Mouse (Mus musculus) CD4-positive, CD25-positive, alpha-beta regulatory T cell, adult 2 months (primary cell): ENCODE results near the gene Cntn2.
"Not testable (repeated sequence)": the region's sequence is repeated elsewhere in the genome, so short reads cannot be mapped to it uniquely, and the experiment has no call there.

Source experiments
- DNase-seq: peaks from one replicate; pipeline ENCODE4 v3.0.0-alpha.2; 2012; ENCODE audit warnings: low read depth, low spot score

The Cntn2 gene

GRCm38 (mm10) chr1:132511521-132511920, 31.5 kb downstream of the Cntn2 start:
- no peak for DNase-seq

DNA sequence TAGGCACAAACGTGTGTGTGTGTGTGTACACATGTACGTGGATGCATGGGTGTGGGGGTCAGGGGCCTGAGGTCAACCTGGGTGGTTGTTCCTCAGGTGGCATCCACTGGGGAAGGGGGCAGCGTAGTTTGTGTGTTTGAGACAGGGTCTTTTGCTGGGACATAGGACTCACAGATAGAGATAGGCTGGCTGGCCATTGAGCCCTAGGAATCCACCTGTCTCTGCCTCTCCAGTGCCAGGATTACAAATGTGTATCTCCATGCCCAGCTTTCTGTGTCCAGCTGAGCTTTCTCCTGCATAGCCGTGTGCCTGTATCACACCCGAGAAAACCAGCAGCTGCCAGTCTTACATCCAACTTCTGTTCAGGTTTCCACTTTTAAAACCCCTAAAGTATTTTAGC, 33.3 kb downstream of the Cntn2 start:
- DNase-seq, result no peak

DNA sequence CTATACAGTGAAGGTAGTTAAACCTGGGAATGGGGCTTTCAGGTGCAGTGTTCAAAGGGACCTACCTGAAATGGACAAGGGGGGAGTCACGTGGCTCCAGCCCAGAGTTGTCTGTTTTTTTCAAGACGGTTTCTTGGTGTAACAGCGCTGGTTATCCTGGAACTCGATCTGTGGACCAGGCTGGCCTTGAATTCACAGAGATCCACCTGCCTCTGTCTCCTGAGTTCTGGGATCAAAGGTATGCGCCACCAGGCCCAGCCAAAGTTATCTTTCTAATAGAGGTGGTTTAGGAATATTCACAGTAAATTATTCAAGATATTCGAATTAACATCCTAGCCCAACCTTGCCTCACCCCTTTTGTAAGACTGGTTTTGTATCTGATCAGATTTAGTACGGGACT, 36.4 kb downstream of the Cntn2 start:
- DNase-seq, result no peak

- no peak for DNase-seq
Measured at GRCm38 (mm10) chr1:132506058-132506457, 37.0 kb downstream of the Cntn2 start, which contains the start of gene Tmem81. Gene Tmem81 (plus strand): TSS chr1:132506230.

DNA sequence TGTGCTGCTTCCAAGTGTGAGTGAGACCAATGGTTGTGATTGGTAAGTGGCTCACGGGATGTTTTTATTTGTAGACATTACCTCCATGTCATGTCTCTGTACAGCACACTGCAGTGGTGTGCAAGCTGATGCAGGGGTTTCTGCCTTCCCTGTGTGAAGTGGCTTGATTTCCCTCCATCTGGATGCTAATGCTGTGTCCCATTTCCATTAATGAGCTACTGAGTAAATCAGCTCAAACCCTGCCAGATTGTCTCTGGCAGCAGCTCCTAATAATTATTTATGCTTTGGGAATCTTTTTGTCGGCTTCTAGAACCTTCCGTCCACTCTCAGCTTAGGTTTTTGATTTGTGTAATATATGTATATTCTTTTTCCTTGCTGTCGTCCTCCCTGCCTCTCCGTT, 37.9 kb downstream of the Cntn2 start:
- DNase-seq, result no peak

- DNase-seq, result no peak
Measured at GRCm38 (mm10) chr1:132500535-132500934, 42.5 kb downstream of the Cntn2 start.

DNA sequence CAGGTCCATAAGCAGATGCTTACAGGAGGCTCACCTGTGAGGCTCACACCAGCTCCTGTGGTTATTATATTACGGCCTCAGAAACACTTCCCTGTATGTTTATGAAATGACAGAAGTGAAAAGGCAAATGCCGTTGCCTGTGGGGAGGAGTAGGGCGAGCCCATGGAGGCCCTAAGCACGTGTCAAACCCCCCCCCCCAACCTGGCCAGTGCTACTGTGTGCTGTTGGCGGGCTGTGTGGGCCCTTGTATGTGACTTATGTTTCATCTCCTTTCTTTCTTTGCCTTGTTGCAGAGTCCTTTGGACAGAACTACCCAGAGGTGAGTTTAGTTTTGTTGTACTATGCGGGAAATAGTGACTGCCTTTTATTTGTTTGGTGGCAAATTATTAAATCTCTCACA, 59.3 kb downstream of the Cntn2 start:
- DNase-seq, result no peak

DNA sequence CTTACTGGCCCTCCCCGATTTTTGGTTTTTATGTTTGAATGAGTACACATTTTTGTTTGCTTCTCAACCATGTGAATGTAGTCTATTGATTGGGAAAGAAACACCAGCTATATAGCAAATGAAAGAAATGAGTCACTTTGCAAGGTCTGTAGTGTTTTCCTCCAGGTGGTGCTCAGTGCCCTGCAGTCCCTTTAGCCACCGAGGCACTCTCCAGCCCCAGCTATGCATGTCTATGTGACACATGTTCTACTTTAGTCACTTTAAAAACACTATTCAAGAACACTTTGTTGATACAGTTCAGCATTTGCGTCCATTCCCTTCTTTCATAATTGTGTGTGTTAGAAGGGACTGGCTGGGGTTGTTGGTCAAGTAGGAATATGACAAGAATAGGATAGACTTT, 59.8 kb downstream of the Cntn2 start:
- DNase-seq, result no peak

GRCm38 (mm10) chr1:132481619-132482018, 61.4 kb downstream of the Cntn2 start:
- no peak for DNase-seq

DNA sequence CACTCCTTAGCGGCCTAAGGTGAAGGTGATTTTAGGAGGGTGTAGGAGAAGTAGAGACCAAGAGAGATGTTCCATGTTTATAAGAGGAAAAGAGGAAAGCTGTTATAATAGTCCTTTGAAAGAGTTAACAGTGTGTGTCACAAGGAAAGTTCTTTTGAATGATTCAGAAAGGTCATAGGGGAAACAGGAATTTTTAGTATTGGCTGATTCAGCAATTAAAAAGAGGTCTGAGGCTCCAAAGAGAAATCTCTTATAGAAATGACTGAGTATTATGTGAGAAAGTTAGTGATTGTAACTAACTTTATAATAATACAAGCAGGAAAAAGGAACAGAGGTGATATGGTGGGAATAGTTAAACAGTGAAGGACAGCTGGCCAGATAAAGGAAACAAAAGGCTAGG, 63.6 kb downstream of the Cntn2 start:
- DNase-seq, result no peak

- peak; percentile 90 for DNase-seq
Measured at GRCm38 (mm10) chr1:132476928-132477691, 65.9 kb downstream of the Cntn2 start, which contains the start of gene Rbbp5. Gene Rbbp5 (plus strand): TSS chr1:132477365.

- DNase-seq, result no peak
Measured at GRCm38 (mm10) chr1:132476575-132476927, 66.5 kb downstream of the Cntn2 start.

DNA sequence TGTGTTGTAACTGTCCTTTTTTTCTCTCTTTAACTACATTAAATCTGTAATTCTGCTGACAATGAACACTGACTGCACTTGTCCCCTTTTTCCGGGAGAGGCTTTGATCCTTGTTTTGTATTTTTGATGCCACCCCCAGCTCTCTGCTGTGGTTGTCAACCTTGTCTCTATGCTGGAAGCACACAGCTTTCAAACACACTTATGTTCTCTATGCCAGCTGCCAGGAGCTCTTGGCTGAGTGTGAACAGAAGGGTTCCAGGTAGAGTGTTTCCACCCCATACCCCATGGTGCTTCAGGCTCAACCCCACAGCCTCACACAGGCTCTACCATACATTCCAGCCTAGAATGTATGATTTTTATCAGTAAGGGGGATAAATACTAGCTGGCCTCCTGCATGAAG, 68.6 kb downstream of the Cntn2 start:
- no peak for DNase-seq

GRCm38 (mm10) chr1:132472537-132472936, 70.5 kb downstream of the Cntn2 start:
- DNase-seq, result peak; percentile 40

- DNase-seq, result no peak
Measured at GRCm38 (mm10) chr1:132471499-132471898, 71.6 kb downstream of the Cntn2 start.

DNA sequence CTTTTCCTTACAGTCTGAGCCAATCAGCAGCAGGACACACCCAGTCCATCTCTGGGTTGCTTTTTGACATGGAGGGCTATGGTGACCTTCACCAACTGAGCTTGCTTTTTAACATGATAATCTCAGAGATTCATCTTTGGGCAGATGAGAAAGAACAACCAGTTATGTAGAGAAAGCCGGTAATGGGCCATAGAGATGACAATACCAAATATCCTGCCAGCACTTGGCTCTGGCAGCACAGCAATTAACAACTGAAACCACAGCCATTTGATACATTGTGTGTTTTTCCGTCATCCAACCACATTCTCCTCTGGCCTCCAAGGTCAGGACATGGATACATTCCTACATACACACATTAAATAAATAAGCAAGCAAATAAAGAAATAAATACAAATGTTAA, 72.0 kb downstream of the Cntn2 start:
- no peak for DNase-seq

DNA sequence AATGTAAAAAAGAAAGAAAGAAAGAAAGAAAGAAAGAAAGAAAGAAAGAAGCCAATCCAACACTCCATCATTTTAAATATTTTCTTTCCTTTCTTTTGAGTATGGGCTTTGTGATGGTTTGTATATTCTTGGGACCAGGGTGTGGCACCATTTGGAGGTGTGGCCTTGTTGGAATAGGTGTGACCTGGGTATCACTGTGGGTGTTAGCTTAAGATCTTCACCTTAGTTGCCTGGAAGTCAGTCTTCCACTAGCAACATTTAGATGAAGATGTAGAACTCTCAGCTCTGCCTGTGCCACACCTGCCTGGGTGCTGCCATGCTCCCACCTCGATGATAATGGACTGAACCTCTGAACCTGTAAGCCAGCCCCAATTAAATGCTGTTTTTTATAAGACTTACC, 73.0 kb downstream of the Cntn2 start:
- not testable (repeated sequence) for DNase-seq

DNA sequence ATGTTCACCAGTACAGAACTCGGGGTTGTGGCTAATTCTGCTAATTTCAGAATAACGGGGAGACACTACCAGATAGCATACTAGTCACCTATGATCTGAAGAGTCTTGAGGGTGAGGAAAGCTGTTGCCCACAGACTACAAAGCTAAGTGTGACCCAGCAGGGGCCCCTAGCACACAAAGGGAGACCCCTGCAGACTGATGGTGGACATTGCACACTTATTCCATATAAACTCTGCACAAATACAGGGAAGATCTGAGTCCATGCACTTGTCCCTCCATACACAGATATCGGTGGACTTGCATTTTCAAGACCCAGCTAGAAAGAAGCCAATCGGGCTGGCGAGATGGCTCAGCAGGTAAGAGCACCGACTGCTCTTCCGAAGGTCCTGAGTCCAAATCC, 73.5 kb downstream of the Cntn2 start:
- no peak for DNase-seq

DNA sequence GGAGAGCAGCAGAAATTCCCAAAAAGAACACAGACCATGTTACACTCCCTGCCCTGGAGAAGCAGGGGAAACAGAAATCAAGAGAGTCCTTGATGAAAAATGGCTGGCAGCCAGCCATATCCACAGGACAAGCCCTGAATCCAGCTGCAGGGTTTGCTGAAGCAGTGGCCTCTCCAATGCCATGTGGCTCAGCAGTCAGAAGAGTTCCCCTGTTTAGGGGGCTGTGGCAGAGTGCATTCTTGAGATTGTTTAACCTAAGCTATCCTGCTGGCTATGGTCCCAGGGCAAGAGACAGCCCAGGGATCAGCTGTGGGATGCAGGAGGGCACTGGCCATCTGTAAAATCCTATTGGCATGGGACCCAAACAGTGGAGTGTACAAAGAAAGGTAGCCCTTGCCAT, 74.1 kb downstream of the Cntn2 start:
- no peak for DNase-seq

GRCm38 (mm10) chr1:132464651-132465050, 78.4 kb downstream of the Cntn2 start:
- DNase-seq, result no peak
